Mouse (Mus musculus) layer of hippocampus, adult 18-20 months (tissue): ENCODE results near the gene Papss1. TPM values are rescaled to one million over a fixed set of nuclear protein-coding genes. Genes with fewer than 3 reads are reported as not detected.

Experiments
- total RNA-seq, 2 experiments: library from RNA; stranded (reverse); gene quantifications; 2 replicates each; pipeline ENCODE4 v1.2.3; 2021

Gene Papss1
- total RNA-seq, 2 experiments from 2014 or later, result 71.5 to 76.5 TPM

Other genes with a start within 250 kb of the Papss1 start
- gene Sgms2, start 73.4 kb upstream of the Papss1 start, total RNA-seq, result 1 to 10 TPM; 1.7 to 2.2 TPM